Mouse (Mus musculus) c-Kit-positive CD71-positive TER-119-negative erythroid progenitor cells, embryonic 14.5 days (primary cell): Measurements from ENCODE around the gene Ache.

Experiments used
- DNase-seq: peaks from one replicate; pipeline ENCODE4 v3.0.0-alpha.2; 2013; ENCODE audit warnings: low read depth

The Ache gene

GRCm38 (mm10) chr5:137334317-137334716 is 47.0 kb downstream of the Ache start:
- DNase-seq, result no peak

GRCm38 (mm10) chr5:137335066-137335465 is 47.7 kb downstream of the Ache start:
- no peak for DNase-seq

- DNase-seq, result no peak
Measured at GRCm38 (mm10) chr5:137337190-137337589, 49.9 kb downstream of the Ache start.

- peak; percentile 83 for DNase-seq
Measured at GRCm38 (mm10) chr5:137338256-137338655, 50.9 kb downstream of the Ache start.

GRCm38 (mm10) chr5:137338663-137339289 is 51.5 kb downstream of the Ache start:
- no peak for DNase-seq

- DNase-seq, result no peak
Measured at GRCm38 (mm10) chr5:137339290-137339979, 52.1 kb downstream of the Ache start.

GRCm38 (mm10) chr5:137340222-137340621 is 52.9 kb downstream of the Ache start:
- no peak for DNase-seq

GRCm38 (mm10) chr5:137342407-137343012 is 55.2 kb downstream of the Ache start:
- no peak for DNase-seq

- no peak for DNase-seq
Measured at GRCm38 (mm10) chr5:137343412-137343811, 56.1 kb downstream of the Ache start.

- DNase-seq, result no peak
Measured at GRCm38 (mm10) chr5:137343869-137344268, 56.5 kb downstream of the Ache start.
